Mouse (Mus musculus): ENCODE results near the gene Ccr4.
A peak's percentile ranks its signal among the peaks of the same experiment; 100 is the strongest.
"Not testable (repeated sequence)": the region's sequence is repeated elsewhere in the genome, so short reads cannot be mapped to it uniquely, and the experiment has no call there.

The Ccr4 gene

DNA sequence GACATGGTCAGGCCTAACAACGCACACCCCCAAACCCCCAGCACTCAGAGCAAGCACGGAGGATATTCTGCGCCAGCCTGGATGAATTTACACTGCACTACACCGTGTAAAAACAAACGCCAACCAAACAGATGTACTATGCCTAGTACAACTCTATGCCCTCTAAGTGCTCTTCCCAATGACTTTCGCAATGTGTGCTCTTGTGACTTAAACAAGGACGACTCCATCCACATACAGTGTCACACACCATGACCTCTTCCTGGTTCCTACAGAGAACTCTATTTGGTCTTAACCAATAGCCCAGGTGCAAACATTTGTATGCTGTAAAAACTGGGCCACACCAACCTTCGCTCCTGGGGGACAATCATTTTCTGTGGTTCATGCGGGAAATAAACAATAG lies 17.8 kb upstream of the Ccr4 start:
- DNase-seq (ENCODE audit: low read depth, low spot score), result no peak

DNA sequence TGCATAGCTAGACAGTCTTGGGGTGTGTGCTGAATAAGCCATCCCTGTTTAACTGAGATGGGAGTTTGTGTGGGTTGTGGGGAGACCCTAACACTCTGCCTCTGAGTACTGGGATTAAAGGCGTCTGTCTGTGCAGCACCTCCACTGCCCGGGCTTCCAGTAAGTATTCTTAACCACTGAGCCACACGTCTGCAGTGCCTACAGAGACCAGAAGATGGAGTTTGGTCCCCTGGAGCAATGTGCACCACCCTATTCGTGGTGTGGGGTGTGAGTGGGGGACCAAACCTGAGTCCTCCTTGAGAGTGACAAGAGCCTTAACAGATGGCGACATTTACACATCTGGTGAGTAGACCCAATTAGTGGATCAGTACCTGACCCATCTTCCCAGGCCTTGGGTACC lies 17.3 kb upstream of the Ccr4 start:
- DNase-seq (ENCODE audit: low read depth, low spot score), result no peak

DNA sequence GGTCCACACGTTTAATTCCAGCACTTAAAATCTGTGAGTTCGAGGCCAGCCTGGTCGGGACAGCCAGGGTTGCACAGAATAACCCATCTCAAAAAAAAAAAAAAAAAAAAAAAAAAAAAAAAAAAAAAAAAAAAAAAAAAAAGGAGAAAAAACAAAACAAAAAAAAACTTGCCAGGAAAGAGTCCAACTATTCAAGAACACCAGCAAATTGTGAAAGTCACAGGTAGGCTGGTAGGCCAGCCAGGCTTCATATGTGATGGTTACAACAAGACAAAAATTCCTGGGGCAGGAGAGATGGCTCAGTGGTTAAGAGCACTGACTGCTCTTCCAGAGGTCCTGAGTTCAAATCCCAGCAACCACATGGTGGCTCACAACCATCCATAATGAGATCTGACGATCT lies 15.8 kb upstream of the Ccr4 start:
- DNase-seq (ENCODE audit: low read depth, low spot score), result not testable (repeated sequence)

DNA sequence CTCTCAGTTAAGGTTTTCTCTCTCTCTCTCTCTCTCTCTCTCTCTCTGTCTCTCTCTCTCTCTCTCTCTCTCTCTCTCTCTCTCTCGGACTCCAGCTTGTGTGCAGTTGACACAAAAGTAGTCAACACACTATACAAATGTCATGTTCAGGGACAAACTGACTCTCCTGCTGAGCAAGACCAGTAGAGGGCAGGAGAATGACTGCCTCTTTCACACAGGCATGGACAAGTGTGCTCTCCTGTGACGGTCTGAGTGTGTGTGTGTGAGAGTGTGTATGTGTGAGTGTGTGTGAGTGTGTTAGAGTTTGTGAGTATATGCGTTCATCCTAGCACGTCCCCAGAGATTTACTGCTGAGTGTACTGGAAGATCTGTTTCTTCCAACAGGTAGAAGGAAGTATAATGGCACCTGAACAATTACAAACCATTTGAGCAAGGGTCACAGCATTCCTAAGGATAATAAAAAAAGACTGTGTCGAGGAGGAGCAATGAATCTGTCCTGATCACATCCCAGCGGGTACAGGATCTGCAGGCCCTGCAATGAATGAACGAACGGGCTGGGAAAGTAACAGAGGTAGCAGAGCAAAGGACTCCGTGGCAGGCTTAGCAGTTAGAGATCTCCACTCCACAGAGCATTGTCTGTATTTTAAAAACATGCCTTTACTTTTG lies 14.2 kb upstream of the Ccr4 start:
- no peak for DNase-seq (ENCODE audit: low read depth, low spot score)

DNA sequence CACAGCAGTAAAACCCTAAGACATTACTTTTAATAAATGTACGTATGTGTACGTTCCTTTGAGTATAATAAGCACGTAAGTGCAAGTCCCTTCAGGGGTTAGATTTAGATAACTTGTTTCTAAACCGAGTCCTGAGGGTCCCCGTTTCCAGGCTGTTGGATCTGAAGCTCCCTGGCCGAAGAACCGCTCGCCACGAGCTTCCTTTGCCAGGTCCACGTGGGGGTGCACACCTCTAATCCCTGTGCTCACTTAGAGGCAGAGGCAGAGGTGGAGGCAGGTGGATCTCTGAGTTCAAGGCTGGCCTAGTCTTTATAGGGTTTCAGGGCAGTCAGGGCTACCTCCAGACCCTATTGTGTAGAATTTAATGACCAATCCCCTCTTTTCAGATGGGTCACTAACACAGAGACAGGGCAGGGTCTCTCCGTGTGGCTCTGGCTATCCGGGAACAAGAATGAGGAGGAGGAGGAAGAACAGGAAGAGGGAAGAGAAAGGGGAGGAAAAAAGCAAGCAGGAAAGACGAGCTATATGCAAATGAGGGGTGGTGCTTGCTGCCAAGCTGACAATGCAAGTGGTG lies 13.3 kb upstream of the Ccr4 start:
- DNase-seq (ENCODE audit: low read depth, low spot score), result no peak

DNA sequence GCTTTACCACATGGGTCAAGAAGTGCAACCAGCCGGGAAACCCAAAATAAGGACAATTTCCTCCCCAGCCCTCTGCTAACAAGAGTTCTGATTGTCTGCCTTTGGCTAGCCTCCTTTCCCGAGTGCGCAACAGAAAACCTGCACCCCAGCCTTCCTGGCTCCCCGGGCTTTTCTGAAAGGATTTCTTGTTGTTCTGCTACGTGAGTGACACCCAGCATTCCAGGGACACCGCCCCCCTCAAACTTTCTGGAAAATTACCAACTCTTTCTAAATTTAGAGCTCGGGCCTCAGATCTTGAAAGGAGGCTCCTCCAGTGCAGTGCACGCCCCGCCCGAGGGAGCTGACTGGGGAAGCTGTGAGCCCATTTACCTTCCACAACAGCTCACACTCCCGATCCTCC lies 10.6 kb upstream of the Ccr4 start, which contains the start of gene C130032M10Rik:
Gene C130032M10Rik (plus strand): TSS at position 334 of the 400 bp plus-strand sequence.
- no peak for DNase-seq (ENCODE audit: low read depth, low spot score)

DNA sequence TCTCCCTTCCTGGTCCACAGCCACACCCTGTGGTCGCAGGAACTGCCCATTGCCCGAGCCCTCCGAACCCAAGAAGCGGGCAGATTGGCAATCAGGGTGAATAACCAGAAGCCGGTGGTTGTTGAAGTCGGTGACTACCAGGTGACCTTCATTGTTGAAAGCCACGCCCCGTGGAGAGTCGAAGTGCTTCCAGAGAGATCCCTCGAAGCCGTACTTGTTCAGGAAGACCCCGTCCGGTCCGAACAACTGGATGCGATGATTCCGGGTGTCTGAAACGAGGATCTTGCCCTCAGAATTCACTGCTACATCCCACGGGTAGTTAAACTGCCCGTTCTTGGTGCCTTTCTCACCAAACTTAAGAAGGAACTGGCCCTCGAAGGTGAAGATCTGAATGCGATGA lies 8.1 kb upstream of the Ccr4 start:
- no peak for DNase-seq (ENCODE audit: low read depth, low spot score)

DNA sequence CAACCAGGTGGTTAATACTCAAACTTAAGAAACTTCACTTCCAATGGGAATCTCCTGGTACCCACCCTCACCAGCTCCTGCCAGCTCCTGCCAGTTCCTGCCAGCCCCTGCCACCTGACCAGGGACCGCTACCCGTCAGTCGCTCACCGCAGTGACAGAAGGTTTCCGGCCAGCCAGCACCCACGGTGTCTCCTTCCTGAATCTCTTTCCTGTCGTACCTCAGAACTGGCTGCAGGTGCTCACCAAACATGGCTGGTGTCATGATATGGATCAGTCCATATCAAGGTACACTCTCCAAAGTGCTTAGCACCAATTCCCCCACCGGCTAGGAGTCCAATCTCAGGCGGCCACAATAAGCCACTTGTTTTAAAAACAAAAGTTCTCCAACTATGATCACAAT lies 5.1 kb upstream of the Ccr4 start:
- no peak for DNase-seq (ENCODE audit: low read depth, low spot score)

DNA sequence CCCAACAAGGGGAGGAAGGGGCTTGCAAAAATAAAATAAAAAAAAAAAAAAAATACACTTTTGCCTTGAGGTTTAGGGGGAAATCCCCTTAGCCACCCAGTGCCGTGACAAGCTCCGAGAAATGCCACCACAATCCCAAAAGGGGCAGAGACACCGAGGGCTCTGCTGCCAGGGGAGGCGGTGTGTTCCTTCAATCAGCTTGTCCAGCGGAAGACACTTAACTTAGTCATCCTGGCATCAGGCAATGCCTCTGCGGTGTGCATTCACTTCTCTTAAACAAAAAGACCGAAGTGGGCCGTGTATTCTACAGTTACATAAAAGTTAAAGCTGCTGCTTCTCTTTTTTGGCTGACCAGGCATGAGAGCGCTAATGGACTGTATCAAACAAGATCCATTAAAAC lies 2.7 kb upstream of the Ccr4 start:
- DNase-seq (ENCODE audit: low read depth, low spot score), result no peak

DNA sequence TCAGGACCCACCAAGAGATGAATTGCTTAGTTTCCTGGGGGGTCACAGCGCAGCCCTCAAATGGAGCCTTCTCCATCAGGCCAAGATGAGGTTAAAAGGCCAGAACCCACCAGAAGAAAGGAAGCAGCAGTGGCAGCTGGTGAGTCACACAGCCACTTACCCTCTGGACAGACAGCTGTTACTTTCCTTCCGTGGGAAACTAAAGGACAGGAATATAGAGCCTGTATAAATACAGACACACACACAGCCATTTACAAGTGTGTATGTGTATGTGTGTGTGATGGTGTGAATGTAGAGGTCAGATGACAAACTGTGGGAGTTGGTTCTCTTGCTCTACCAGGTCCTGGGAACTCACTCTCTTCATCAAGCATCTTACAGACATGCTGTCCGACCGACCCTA lies 1.8 kb upstream of the Ccr4 start:
- no peak for DNase-seq (ENCODE audit: low read depth, low spot score)

DNA sequence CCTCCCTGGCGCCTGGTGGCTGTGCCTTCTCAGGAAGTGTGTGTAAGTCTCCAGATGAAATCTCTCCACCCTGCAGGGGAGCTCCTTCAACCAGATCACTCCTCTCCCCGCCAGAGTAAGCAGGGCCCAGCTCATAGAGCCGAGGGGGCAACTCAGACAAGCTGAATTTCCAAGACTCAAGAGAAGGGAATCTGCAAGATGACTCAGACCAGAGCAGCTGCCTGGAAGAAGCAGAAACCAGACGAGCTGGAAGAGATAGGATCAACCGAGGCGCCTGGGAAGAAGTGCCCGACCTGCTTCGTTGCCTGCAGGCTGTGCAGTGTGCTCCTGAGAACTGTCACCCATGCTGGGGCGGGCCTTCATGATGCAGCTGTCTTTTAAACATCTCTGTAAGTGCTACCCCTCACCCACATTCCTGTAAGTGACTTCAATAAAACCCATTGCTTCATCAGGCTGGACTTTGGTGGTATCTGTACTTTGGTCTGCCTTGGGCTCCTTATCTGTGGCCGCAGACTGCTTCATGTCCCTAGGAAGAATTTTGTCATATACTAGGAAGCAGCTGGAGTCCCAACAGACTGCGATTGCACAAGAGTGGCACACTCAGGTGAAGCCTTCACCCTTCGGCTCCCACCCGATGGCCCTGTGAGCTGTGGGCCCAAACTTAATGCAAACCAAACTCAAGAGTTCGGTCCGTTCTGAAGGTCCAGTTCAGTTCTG lies 1.8 kb downstream of the Ccr4 start:
- DNase-seq (ENCODE audit: low read depth, low spot score), result no peak

DNA sequence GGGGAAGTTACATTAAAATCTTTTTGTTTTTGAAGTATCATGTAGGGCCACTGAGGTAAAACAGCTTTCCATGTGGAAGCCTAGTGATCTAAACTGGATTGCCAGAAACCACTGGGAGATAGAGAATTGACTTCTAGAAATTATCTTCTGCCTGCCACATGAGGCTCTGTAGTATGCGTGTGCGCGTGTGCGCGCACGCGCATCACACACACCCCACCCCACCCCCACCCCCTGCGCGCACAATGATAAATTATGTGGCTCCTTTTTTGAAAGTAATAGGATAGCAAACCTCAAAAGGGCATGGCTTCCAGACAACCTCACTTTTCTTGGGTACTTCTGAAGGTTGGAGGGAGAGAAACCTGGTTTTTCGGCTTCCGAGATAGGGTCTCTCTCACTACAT lies 2.8 kb downstream of the Ccr4 start:
- no peak for DNase-seq (ENCODE audit: low read depth, low spot score)

DNA sequence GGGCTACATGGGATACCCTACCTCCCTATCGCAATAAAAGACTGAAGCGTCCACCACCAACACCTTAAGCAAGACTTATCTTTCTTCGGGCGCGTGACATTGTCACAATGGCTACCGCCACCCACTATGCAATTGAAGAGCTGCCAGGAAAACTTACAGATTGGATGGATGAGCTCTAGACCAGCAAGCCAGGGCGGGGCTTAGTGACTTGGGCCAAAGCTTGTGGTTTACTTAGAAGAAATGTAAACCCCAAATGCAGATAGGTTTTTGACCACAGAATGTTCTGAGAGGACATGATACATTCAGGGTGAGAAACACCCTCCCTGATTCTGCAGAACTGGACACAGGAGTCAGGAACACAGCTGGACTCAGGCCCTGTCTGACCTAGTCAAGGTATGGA lies 3.6 kb downstream of the Ccr4 start:
- DNase-seq (ENCODE audit: low read depth, low spot score), result no peak

DNA sequence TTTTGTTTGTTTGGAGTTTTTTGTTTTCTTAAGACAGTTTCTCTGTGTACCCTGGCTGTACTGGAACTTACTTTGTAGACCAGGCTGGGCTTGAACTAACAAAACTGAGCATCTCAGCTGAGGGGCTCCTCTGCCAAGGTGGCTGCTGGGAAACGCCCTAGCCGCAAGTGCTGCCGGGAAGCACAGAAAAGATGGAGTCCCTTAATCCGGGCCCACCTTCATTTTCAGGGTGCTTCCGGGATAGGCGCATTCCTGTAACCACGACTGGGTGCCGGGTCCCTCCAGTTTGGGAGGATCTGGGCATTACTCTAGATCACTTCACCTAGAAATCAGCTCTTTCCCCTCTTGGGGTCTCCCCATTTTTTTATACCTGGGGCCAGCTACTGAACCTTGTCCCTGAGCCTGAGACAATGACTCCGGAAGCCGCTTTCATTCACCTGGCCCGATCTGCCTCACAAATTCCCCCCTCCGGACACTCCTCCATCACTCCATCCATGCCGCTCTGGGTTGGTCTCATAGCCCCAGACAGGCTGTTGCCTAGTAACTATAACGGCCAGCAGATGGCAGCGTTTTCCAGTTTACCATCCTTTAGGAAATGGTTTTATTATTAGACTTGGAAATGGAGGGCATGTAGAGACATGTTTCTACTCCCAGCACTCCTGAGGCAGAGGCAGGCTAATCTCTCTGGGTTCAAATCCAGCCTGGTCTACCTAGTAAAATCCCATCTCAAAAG lies 4.8 kb downstream of the Ccr4 start:
- peak; percentile 3 for DNase-seq (ENCODE audit: low read depth, low spot score)

DNA sequence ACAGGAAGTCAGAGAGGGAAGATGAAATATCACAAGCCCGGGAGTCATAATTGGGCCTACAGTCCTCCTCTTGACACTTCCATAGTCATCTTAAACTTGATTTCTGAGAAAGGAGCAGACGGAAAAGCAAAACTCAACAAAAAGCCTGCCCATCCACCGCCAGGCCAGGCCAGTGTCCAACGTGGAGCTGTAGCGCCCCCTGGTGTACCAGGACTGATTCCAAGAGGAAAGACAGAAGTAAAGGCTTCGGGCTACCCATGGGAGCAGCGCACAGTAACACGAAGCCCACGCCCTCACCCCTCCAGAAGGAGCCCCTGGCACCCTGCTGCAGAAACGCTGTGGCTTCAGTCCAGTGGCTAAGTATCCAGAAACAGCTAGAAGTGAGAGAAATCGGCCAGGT lies 6.5 kb downstream of the Ccr4 start:
- DNase-seq (ENCODE audit: low read depth, low spot score), result peak; percentile 49

DNA sequence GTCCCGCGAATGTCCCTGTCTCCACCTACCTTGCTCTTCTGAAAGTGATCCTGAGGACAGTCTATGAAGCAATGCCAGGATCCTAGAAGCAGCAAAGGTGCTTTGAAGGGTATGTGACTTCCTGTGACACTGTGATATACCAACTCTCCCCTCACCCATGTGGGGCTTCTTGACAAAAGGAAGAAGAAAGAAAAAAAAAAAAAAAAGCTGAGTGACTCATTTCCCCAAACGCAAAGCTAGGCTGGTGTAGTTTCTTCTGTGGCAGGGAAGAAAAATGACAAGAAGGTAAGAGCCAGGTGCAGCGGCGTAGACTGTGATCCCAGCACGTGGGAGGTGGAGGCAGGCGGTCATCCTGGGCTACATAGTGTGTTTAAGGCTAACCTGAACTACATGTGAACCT lies 8.2 kb downstream of the Ccr4 start:
- DNase-seq (ENCODE audit: low read depth, low spot score), result no peak

DNA sequence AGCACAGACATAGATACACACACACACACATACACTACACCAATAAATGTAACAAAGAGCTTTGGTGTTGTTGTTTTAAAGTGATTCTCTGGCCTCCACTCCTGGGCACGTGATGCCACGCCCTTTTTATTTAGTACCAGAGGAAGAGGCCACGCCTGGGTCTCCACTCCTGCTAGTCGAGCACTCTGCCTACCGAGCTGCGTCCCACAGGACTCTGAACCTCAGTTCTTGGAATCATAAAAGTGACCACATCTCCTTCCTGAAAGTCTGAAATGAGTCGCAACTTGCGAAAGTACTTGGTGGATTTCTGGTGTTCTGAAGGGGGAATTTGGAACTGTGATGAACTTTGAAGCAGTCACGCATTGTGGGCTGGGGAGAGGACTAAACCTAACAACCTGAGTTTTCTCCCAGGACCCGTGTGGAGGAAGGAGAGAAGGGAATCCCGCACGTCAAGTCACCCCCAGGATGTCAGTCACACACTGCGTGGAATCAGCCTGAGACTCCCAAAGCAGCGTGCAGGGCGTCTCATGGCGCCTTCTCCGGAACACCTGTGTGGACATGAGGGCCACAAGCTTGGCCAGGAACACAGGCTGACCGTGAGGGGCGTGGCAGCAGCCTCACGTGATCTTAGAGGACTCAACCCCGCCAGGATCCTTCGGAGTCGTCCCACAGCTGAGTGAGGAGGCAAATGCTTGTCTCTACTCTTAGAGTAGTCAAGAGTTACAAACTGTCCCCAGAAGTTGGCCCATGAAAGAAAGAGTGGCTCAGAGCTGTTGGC lies 17.0 kb downstream of the Ccr4 start:
- no peak for DNase-seq (ENCODE audit: low read depth, low spot score)

DNA sequence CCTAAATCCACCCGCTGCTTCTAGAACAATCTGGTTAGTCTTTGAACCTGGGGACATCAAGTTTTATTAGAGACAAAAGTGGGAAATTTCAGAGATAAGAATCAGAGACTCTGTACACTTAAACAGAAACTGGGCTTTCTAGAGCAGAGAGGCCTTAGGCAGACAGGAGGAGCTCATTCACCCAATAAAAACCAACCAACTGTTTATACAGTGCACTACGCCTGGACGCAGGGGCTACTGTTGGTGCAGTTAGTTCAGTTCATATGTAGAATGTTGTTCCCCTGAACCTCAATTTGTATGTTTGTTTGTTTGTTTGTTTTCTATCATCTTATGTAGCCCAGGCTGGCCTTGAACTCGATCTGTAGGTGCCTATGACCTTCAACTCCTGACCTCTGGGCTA lies 17.9 kb downstream of the Ccr4 start:
- DNase-seq (ENCODE audit: low read depth, low spot score), result no peak

DNA sequence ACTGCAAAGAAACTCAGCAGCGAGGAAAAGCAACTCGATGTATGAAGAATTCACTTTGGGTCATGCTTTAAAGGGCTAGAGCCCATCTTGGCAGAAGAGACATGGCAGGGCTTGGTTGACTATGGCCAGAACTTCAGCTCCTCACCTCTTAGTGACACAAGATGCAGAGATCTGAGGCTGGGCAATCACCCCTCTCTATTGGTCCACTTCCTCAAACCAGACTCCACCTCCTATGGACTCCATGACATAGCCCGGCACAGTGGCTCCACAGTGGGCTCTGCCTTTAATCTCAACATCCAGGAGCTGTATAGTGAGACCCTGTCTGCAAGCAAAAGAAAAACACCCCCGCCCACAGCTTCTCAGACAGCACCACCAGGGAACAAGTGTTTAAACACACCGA lies 19.9 kb downstream of the Ccr4 start:
- DNase-seq (ENCODE audit: low read depth, low spot score), result no peak

DNA sequence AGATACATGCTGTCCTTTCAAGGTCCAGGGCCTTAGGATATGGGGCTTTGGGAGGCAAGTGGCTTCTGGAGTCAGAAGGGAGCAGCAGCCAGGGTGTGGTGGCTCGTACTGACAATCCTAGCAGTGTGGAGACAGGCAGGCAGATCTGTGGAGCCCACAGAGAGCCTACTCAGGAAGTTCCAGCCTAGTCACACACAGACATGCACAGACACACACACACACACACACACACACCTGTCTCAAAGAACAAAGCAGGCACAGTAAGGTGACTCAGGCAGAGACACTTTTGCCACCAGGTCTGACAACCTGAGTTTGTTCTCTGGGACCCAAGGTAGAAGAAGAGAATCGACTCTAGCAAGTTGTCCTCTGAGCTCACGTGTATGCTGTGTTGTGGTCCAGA lies 23.8 kb downstream of the Ccr4 start:
- DNase-seq (ENCODE audit: low read depth, low spot score), result no peak

DNA sequence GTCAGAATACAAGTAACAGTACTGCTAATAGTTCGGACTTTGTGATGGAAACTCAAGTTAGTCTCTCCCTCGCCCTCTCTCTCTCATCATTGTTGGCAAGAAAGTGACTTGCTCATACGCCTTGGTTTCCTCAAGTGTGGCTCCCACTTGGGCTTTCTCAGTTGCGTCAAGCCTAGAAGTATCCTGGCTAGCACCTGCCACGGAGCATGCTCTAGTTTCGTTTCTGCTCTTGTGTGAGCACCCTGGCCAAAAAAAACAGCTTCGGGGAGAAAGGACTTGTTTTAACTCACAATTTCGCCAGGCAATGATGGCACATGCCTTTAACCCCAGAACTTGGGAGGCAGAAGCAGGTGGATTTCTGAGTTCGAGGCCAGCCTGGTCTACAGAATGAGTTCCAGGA lies 27.7 kb downstream of the Ccr4 start:
- DNase-seq (ENCODE audit: low read depth, low spot score), result no peak

DNA sequence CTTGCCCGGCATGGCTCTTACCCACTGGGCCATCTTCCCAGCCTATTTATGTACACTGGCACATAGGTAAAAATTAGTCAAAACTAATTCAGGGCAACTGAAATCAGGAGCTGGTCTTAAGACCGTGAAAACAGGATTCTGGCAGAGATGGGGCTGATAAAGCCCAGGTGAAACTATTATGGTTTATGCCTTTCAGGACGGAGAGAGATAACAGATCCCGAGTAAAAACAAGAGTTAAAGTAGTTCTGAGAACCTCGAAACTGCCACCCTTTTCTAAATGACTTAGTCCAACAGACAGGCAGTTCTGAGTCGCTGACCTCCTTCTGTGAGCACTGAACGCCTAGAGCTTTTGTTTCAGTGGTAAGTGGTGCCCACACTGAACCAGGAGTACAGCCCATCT lies 32.8 kb downstream of the Ccr4 start:
- DNase-seq (ENCODE audit: low read depth, low spot score), result no peak

Measured in skeletal muscle tissue, adult 2 months (tissue).